Mouse (Mus musculus) intestine, embryonic 16.5 days (tissue): Measurements from ENCODE around the gene D5Ertd579e. TPM values are rescaled to one million over a fixed set of nuclear protein-coding genes. Genes with fewer than 3 reads are reported as not detected.
"Not testable (repeated sequence)": the region's sequence is repeated elsewhere in the genome, so short reads cannot be mapped to it uniquely, and the experiment has no call there.

Source experiments
- ATAC-seq: fragments of 200-750 bp; cut with Nextera tagmentation; 2 replicates; pipeline ENCODE4 v1.8.0; 2017; ENCODE audit warnings: moderate TSS enrichment, moderate library complexity
- H3K27ac ChIP-seq: fragments of 300-500 bp; sonication (generic); 2 replicates; pipeline ENCODE4 v1.5.1; 2014; ENCODE audit warnings: mild to moderate bottlenecking, low read length
- H3K27me3 ChIP-seq: fragments of 300-500 bp; sonication (generic); replicated peaks from 2 replicates; pipeline ENCODE4 v1.6.1; 2014; ENCODE audit warnings: low read length, control low read depth, mixed read lengths; ENCODE audit not compliant: control insufficient read depth, insufficient read depth
- H3K36me3 ChIP-seq: fragments of 300-500 bp; sonication (generic); 2 replicates; pipeline ENCODE4 v1.6.1; 2014; ENCODE audit warnings: low read length, control low read depth; ENCODE audit not compliant: control insufficient read depth, insufficient read depth
- H3K4me1 ChIP-seq: fragments of 300-500 bp; sonication (generic); 2 replicates; pipeline ENCODE4 v1.6.1; 2014; ENCODE audit warnings: low read length, control low read depth, mixed read lengths; ENCODE audit not compliant: control insufficient read depth, insufficient read depth
- H3K4me2 ChIP-seq: fragments of 300-500 bp; sonication (generic); 2 replicates; pipeline ENCODE4 v1.6.1; 2014; ENCODE audit warnings: low read depth, low read length, control low read depth
- H3K4me3 ChIP-seq: fragments of 300-500 bp; sonication (generic); 2 replicates; pipeline ENCODE4 v1.5.1; 2014; ENCODE audit warnings: mild to moderate bottlenecking, low read length
- H3K9ac ChIP-seq: fragments of 300-500 bp; sonication (generic); 2 replicates; pipeline ENCODE4 v1.6.1; 2014; ENCODE audit warnings: low read depth, low read length
- H3K9me3 ChIP-seq: fragments of 300-500 bp; sonication (generic); 2 replicates; pipeline ENCODE4 v1.6.1; 2016; ENCODE audit warnings: low read length, control low read depth; ENCODE audit not compliant: control insufficient read depth
- WGBS: fragments of 180-500 bp; shearing (Covaris S2); extraction: QIAGEN DNeasy Blood & Tissue Kit; methylation state at CpG from one replicate; pipeline ENCODE4 v1.1.7; 2014; 5-methylcytosine and 5-hydroxymethylcytosine counted together
- polyA plus RNA-seq: library from polyadenylated mRNA; unstranded; fragments of >200 nt; fragmentation: Nextera tagmentation; extraction: Ambion mirVana; gene quantifications from 2 replicates; pipeline ENCODE4 v1.2.1, GENCODE M21; 2015

D5Ertd579e gene
- polyA plus RNA-seq, 1 experiment from 2014 or later = 14.0 TPM

GRCm38 (mm10) chr5:36678799-36679198 is 17.0 kb downstream of the D5Ertd579e start:
- H3K27ac ChIP-seq = no peak overlapping the region
- H3K9ac ChIP-seq = no peak overlapping the region
- H3K36me3 ChIP-seq = no peaks in the 10 kb centered on the region
- peaks cover 16% of the 10 kb centered on the region for H3K4me1 ChIP-seq
- peak; percentile 42; the same call in 1 of the 2 replicates for ATAC-seq
- 24% methylated on average over 1 of the region's 1 CpGs for WGBS
- H3K4me3 ChIP-seq = no peak overlapping the region
- no peaks in the 10 kb centered on the region for H3K27me3 ChIP-seq
- H3K9me3 ChIP-seq = no peaks in the 10 kb centered on the region
- no peak overlapping the region for H3K4me2 ChIP-seq

- no peak overlapping the region for H3K4me3 ChIP-seq
- no peak overlapping the region for H3K9ac ChIP-seq
- H3K27ac ChIP-seq = no peak overlapping the region
- H3K9me3 ChIP-seq = no peaks in the 10 kb centered on the region
- no peak overlapping the region for H3K4me2 ChIP-seq
- H3K36me3 ChIP-seq = no peaks in the 10 kb centered on the region
- no peak for ATAC-seq
- peaks cover 16% of the 10 kb centered on the region for H3K4me1 ChIP-seq
- H3K27me3 ChIP-seq = no peaks in the 10 kb centered on the region
- WGBS = 88% methylated on average over 5 of the region's 5 CpGs
These were observed 17.9 kb downstream of the D5Ertd579e start for GRCm38 (mm10) chr5:36677907-36678306.

- Histone ChIP-seq H3K27me3 (no peaks in the 10 kb centered on the region), H3K4me1 (peaks cover 16% of the 10 kb centered on the region), H3K9ac (no peak overlapping the region), H3K27ac (no peak overlapping the region), H3K9me3 (no peaks in the 10 kb centered on the region), H3K36me3 (no peaks in the 10 kb centered on the region), H3K4me3 (no peak overlapping the region), H3K4me2 (no peak overlapping the region)
- 42% methylated on average over 1 of the region's 1 CpGs for WGBS
- no peak for ATAC-seq
These were observed 20.4 kb downstream of the D5Ertd579e start for GRCm38 (mm10) chr5:36675466-36675865.

- 0 out of 2 replicates have a peak, but pooled peaks have one; percentile 46 for ATAC-seq
- Histone ChIP-seq H3K4me1 (peaks cover 16% of the 10 kb centered on the region), H3K27me3 (no peaks in the 10 kb centered on the region), H3K27ac (no peak overlapping the region), H3K9me3 (no peaks in the 10 kb centered on the region), H3K36me3 (no peaks in the 10 kb centered on the region), H3K9ac (no peak overlapping the region), H3K4me3 (no peak overlapping the region), H3K4me2 (no peak overlapping the region)
- 61% methylated on average over 4 of the region's 4 CpGs for WGBS
These were observed 21.0 kb downstream of the D5Ertd579e start for GRCm38 (mm10) chr5:36674658-36675433.

GRCm38 (mm10) chr5:36669021-36670008 is 26.5 kb downstream of the D5Ertd579e start:
- Histone ChIP-seq H3K36me3 (no peaks in the 10 kb centered on the region; the same call in 1 of the 2 replicates), H3K27ac (no peak overlapping the region), H3K4me3 (no peak overlapping the region), H3K9me3 (no peaks in the 10 kb centered on the region), H3K27me3 (no peaks in the 10 kb centered on the region), H3K4me2 (no peak overlapping the region), H3K4me1 (no peaks in the 10 kb centered on the region), H3K9ac (no peak overlapping the region)
- WGBS = 77% methylated on average over 7 of the region's 7 CpGs
- ATAC-seq = no peak

- no peak overlapping the region for H3K9ac ChIP-seq
These were observed 27.3 kb downstream of the D5Ertd579e start for GRCm38 (mm10) chr5:36668572-36668971.

GRCm38 (mm10) chr5:36667986-36668385 is 27.8 kb downstream of the D5Ertd579e start:
- H3K9ac ChIP-seq, H3K4me1 ChIP-seq, H3K4me3 ChIP-seq, H3K9me3 ChIP-seq, H3K36me3 ChIP-seq, H3K27ac ChIP-seq, ATAC-seq, H3K4me2 ChIP-seq, H3K27me3 ChIP-seq: not testable (repeated sequence)
- 71% methylated on average over 2 of the region's 2 CpGs for WGBS

More at GRCm38 (mm10) chr5:36668572-36668971, 27.3 kb downstream of the D5Ertd579e start:
- Histone ChIP-seq H3K9me3 (no peaks in the 10 kb centered on the region), H3K4me3 (no peak overlapping the region), H3K27me3 (no peaks in the 10 kb centered on the region), H3K4me1 (no peaks in the 10 kb centered on the region), H3K4me2 (no peak overlapping the region), H3K36me3 (no peaks in the 10 kb centered on the region; the same call in 1 of the 2 replicates), H3K27ac (no peak overlapping the region)
- ATAC-seq = no peak
- WGBS = 90% methylated on average over 8 of the region's 8 CpGs

- Histone ChIP-seq H3K27me3 (no peaks in the 10 kb centered on the region), H3K4me2 (no peak overlapping the region), H3K4me3 (no peak overlapping the region), H3K9ac (no peak overlapping the region), H3K27ac (no peak overlapping the region), H3K9me3 (no peaks in the 10 kb centered on the region), H3K36me3 (no peaks in the 10 kb centered on the region; the same call in 1 of the 2 replicates), H3K4me1 (no peaks in the 10 kb centered on the region)
- peak; percentile 82 for ATAC-seq
- 69% methylated on average over 5 of the region's 5 CpGs for WGBS
These were observed 28.7 kb downstream of the D5Ertd579e start for GRCm38 (mm10) chr5:36667165-36667564.

GRCm38 (mm10) chr5:36666699-36667098 is 29.1 kb downstream of the D5Ertd579e start:
- ATAC-seq, H3K27me3 ChIP-seq, H3K4me3 ChIP-seq, H3K4me2 ChIP-seq, H3K36me3 ChIP-seq, H3K9ac ChIP-seq, H3K27ac ChIP-seq, H3K4me1 ChIP-seq, H3K9me3 ChIP-seq: not testable (repeated sequence)
- 98% methylated on average over 2 of the region's 2 CpGs for WGBS
